Mouse (Mus musculus): Measurements from ENCODE around the gene Man2b1. TPM values are rescaled to one million over a fixed set of nuclear protein-coding genes. Genes with fewer than 3 reads are reported as not detected.
A peak's percentile ranks its signal among the peaks of the same experiment; 100 is the strongest.

Gene Man2b1
- polyA plus RNA-seq, 1 experiment from 2014 or later = 80.9 TPM

DNA sequence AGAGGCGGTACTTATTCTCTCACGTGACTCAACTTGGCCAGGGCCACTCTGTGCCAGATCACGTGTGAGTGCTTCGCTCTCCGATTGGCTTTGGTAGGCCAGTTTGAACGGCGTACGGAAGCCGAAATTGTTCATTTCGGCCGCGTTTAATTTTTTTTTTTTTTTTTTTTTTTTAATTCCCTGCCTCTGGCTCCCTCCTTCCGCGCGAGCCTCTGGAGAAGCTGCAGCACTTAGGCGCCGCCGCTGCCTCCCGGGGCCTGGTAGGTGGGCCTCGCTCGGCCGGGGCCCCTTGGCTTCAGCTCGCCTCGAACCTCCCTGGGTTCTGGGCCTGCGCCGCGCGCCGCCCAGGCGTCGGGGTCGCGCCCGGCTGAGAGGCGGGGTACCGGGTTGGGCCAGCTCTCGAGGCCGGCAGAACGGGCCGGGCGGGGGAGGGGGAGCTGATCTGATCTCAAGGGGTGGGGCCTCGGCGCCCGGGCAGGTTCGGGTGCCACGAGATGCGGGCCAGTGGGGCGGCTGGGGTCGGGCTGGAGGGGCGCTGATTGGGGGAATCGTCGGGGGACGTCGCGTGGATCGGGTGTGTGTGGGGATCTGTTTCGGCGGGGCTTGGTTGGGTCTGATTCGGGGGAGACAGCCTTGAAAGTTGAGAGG, 46.2 kb upstream of the Man2b1 start, which contains the start of gene Tnpo2:
Tnpo2 (plus strand) TSS at position 198 of the 648 bp plus-strand sequence.
- H3K9ac ChIP-seq (ENCODE audit: low read depth, low read length) = peak within 1 kb of the TSS; percentile 89
- no peak for TF ChIP-seq CTCF (IDR thresholded peaks at IDR 0.05; ENCODE audit: low read depth)
- H3K4me3 ChIP-seq (ENCODE audit: low read depth, low read length) = peak within 1 kb of the TSS; percentile 88
- peak within 1 kb of the TSS; percentile 96 for H3K27ac ChIP-seq (ENCODE audit: low read depth, low read length)
- ATAC-seq = peak; percentile 89
- WGBS = under 1% methylated on average over 55 of the region's 59 CpGs
- peaks cover 5% of the 10 kb centered on the region; the same call in 1 of the 2 replicates for H3K4me1 ChIP-seq (replicated peaks; ENCODE audit: control insufficient read depth, insufficient read depth, low read length)
- no peaks in the 10 kb centered on the region for H3K27me3 ChIP-seq (replicated peaks; ENCODE audit: control insufficient read depth, insufficient read depth, low read length)
- no peaks in the 10 kb centered on the region for H3K9me3 ChIP-seq (ENCODE audit: control insufficient read depth)
- peak within 1 kb of the TSS; percentile 94 for H3K4me2 ChIP-seq (replicated peaks; ENCODE audit: low read depth)
- H3K36me3 ChIP-seq (ENCODE audit: control insufficient read depth, insufficient read depth) = peaks cover 21% of the 10 kb centered on the region

DNA sequence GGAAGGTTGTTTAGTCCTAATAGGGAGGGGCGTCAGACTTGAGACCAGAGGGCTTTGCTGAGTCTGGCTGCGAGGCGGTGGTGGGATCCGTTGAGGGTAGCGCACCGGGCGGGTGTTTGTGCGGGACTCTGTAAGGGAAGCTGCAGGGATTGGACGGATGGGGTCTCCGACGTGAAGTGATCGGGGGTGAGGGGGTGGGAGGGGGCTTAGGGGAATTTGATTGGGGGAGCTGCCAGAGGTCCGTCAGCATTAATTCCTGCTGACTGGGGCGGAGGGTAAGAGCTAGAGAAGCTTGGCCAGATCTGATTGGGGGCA, 45.7 kb upstream of the Man2b1 start:
- H3K36me3 ChIP-seq (ENCODE audit: control insufficient read depth, insufficient read depth) = peaks cover 20% of the 10 kb centered on the region
- no peaks in the 10 kb centered on the region for H3K9me3 ChIP-seq (ENCODE audit: control insufficient read depth)
- WGBS = under 1% methylated on average over 14 of the region's 14 CpGs
- H3K4me2 ChIP-seq (replicated peaks; ENCODE audit: low read depth) = peak overlapping the region; percentile 94
- TF ChIP-seq CTCF (IDR thresholded peaks at IDR 0.05; ENCODE audit: low read depth) = no peak
- no peaks in the 10 kb centered on the region for H3K27me3 ChIP-seq (replicated peaks; ENCODE audit: control insufficient read depth, insufficient read depth, low read length)
- peak; percentile 13; the same call in 1 of the 2 replicates for ATAC-seq
- H3K4me1 ChIP-seq (replicated peaks; ENCODE audit: control insufficient read depth, insufficient read depth, low read length) = peaks cover 5% of the 10 kb centered on the region; the same call in 1 of the 2 replicates
- H3K4me3 ChIP-seq (ENCODE audit: low read depth, low read length) = peak overlapping the region; percentile 88
- H3K9ac ChIP-seq (ENCODE audit: low read depth, low read length) = peak overlapping the region; percentile 89
- peak overlapping the region; percentile 96 for H3K27ac ChIP-seq (ENCODE audit: low read depth, low read length)

DNA sequence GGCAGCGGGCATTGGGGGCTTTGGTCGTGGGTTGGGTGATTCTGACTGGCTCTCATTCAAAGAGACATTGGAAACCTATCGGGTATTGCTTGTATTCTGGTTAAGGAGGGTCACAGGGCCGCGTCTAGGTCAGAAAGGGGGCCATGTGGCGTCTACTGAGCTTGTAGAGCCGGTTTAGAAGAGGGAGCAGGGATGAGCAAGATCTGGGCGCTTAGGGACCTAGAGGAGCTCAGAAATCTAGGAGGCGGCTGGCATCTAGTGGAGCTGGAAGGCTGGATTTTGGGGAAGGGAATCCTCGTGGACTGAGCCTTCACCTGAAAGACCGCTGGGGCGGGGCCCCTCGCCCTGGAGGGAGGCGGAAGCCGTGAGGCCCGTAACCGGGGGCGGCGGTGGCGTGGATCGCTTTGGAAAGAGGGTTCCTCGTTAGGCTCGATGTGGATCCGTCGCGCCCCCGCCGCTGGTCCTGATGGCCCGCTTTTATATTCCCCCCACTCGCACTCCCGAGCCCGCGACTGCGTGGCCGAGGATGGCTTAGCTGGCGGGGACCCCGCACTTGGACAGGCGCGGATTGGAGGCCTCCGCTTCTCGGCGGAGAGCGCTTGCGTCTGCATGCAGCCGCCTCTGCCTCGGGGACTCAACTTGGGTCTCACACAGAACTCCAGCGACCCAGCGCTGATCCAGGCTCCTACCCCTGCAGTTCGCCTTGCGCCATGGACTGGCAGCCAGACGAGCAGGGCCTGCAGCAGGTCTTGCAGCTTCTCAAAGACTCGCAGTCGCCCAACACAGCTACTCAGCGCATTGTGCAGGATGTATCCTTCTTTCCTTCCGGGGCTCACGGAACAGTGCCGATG, 45.2 kb upstream of the Man2b1 start:
- under 1% methylated on average over 56 of the region's 57 CpGs for WGBS
- no peaks in the 10 kb centered on the region for H3K27me3 ChIP-seq (replicated peaks; ENCODE audit: control insufficient read depth, insufficient read depth, low read length)
- peak overlapping the region; percentile 88 for H3K4me3 ChIP-seq (ENCODE audit: low read depth, low read length)
- H3K27ac ChIP-seq (ENCODE audit: low read depth, low read length) = peak overlapping the region; percentile 96
- peaks cover 22% of the 10 kb centered on the region for H3K36me3 ChIP-seq (ENCODE audit: control insufficient read depth, insufficient read depth)
- peaks cover 5% of the 10 kb centered on the region; the same call in 1 of the 2 replicates for H3K4me1 ChIP-seq (replicated peaks; ENCODE audit: control insufficient read depth, insufficient read depth, low read length)
- no peak for ATAC-seq
- H3K9me3 ChIP-seq (ENCODE audit: control insufficient read depth) = no peaks in the 10 kb centered on the region
- peak overlapping the region; percentile 89 for H3K9ac ChIP-seq (ENCODE audit: low read depth, low read length)
- H3K4me2 ChIP-seq (replicated peaks; ENCODE audit: low read depth) = peak overlapping the region; percentile 94
- TF ChIP-seq CTCF (IDR thresholded peaks at IDR 0.05; ENCODE audit: low read depth) = no peak

DNA sequence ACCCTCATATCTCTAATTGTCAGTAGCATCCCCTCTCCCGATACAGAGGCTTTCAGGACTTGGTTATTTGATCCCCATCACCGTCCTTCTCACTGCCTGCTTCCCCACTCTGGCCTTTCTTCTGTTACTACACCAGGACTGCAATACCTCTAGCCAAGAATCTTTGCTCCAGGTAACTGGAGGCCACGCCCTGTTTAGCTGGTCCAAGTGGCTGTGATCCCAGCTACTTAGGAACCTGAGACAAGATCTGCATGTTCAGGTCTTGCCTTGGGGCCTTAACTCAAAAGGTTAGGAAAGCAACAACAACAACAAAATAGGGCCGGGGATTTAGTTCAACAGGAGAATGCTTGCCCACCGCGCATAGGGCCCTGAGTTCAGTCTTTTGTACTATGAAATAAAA, 39.5 kb upstream of the Man2b1 start:
- no peak for TF ChIP-seq CTCF (IDR thresholded peaks at IDR 0.05; ENCODE audit: low read depth)
- H3K4me3 ChIP-seq (ENCODE audit: low read depth, low read length) = no peak overlapping the region
- peaks cover 79% of the 10 kb centered on the region for H3K36me3 ChIP-seq (ENCODE audit: control insufficient read depth, insufficient read depth)
- no peak overlapping the region for H3K27ac ChIP-seq (ENCODE audit: low read depth, low read length)
- no peak for ATAC-seq
- H3K9me3 ChIP-seq (ENCODE audit: control insufficient read depth) = no peaks in the 10 kb centered on the region
- H3K9ac ChIP-seq (ENCODE audit: low read depth, low read length) = no peak overlapping the region
- 88% methylated on average over 6 of the region's 6 CpGs for WGBS
- no peak overlapping the region for H3K4me2 ChIP-seq (replicated peaks; ENCODE audit: low read depth)
- no peaks in the 10 kb centered on the region for H3K4me1 ChIP-seq (replicated peaks; ENCODE audit: control insufficient read depth, insufficient read depth, low read length)
- H3K27me3 ChIP-seq (replicated peaks; ENCODE audit: control insufficient read depth, insufficient read depth, low read length) = no peaks in the 10 kb centered on the region

DNA sequence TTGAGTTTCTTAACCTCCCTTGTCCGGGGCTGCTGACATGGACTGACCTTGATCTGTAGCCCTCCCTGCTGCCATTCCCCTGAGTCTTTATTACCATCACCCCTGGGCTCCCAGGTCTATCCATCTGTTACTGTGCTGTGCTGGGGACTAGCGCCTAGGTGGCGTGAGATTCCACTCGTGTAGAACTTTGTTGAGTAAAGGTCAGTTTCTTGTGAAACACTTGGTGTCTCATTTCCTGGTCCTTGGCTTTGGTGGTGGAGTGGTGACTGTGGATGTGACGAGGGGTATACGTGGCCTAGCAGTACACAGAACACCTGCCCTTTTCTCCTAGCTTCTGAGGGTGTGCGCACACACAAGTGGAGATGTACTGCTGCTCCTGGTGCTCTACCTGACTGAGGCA, 25.7 kb upstream of the Man2b1 start:
- Histone ChIP-seq H3K9ac (ENCODE audit: low read depth, low read length) (no peak overlapping the region), H3K27me3 (replicated peaks; ENCODE audit: control insufficient read depth, insufficient read depth, low read length) (no peaks in the 10 kb centered on the region), H3K27ac (ENCODE audit: low read depth, low read length) (no peak overlapping the region), H3K9me3 (ENCODE audit: control insufficient read depth) (no peaks in the 10 kb centered on the region), H3K4me1 (replicated peaks; ENCODE audit: control insufficient read depth, insufficient read depth, low read length) (0 out of 2 replicates have a peak, but pooled peaks cover 6% of the 10 kb centered on the region), H3K36me3 (ENCODE audit: control insufficient read depth, insufficient read depth) (peaks cover 33% of the 10 kb centered on the region), H3K4me2 (replicated peaks; ENCODE audit: low read depth) (no peak overlapping the region), H3K4me3 (ENCODE audit: low read depth, low read length) (no peak overlapping the region)
- TF ChIP-seq CTCF (IDR thresholded peaks at IDR 0.05; ENCODE audit: low read depth) = 0 out of 2 replicates have a peak, but pooled peaks have one; percentile 19
- no peak for ATAC-seq
- 59% methylated on average over 7 of the region's 7 CpGs for WGBS

All from intestine, postnatal 0 days (tissue).